Mouse (Mus musculus) cerebellum, adult 2 months (tissue): Measurements from ENCODE around the gene Sema4b.

Source experiments
- CTCF ChIP-seq: fragments of 200-500 bp; IDR thresholded peaks from 2 replicates; pipeline ENCODE4 v1.5.1; 2011; ENCODE audit warnings: low read depth, mild to moderate bottlenecking, control low read depth, low read length, moderate library complexity, borderline replicate concordance; ENCODE audit not compliant: insufficient read depth
- POLR2A ChIP-seq: fragments of 200-500 bp; IDR thresholded peaks from 2 replicates; pipeline ENCODE4 v1.6.1; 2011; ENCODE audit warnings: low read length, control low read depth, borderline replicate concordance; ENCODE audit not compliant: insufficient read depth

DNA sequence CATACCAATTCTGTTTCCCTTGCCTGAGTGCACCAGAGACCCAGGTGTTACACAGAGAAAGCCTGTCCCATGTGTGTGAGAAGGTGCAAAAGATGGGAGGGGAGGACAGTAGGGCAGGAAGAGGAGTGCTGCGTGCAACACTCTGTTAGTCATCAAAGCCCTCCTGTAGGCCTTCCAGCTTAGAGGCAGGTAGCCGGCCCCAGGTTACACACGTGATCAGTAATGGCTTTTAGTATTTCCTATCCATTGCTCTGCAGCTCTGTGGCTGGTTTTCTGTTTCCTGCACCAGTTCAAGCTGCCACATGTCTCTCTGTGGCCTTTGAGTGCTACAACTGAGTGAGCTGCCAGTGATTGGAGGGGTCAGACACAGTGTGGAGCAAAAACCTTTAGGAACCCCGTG lies 17.7 kb downstream of the Sema4b start:
- TF ChIP-seq CTCF (no peak), POLR2A (no peak)
